ENCODE assay signal across 9 mouse cellular contexts in the genomic region with DNA sequence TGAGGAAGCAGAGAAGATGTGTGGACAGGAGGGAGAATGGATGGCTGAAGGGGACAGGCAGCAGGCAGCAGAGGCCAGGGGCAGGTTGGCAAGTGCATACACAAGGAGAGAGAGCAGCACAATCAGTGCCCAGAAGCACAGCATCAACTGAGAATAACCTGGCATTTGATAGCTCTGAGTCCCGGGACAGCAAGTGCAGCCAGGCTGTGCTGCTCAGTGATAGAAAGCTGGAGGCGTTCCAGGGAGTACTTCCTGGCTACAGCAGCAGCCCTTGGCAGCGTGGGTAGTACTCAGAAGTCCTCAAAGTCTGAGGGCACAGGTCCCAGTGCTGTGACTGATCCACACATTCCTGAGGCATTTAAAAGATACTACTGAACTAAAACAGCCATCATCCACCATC.
A peak's percentile ranks its signal among the peaks of the same experiment; 100 is the strongest.
DNase-seq lines count a peak whose midpoint lies in the region; ATAC-seq lines count a peak whose summit lies in the region.
"Had no signal": no experiment of that assay in that cellular context is flagged by ENCODE, and none has a peak within 500 bp of the region (broad histone marks: within the 10 kb centered on the region; RNA-seq: fewer than 3 reads in every experiment).

No protein-coding gene starts in this region.

- intact Hi-C loops in gastrocnemius, postnatal 14 days (cut with DNase I; ENCODE audit: low total_unique reads), result no loop called here

- no peaks in the 10 kb centered on the region for H3K27me3 ChIP-seq in midbrain, embryonic 10.5 days (ENCODE audit: low read depth, poor library complexity, severe bottlenecking)
- no peaks in the 10 kb centered on the region for H3K27me3 ChIP-seq in midbrain, embryonic 15.5 days (replicated peaks)
- H3K27me3 ChIP-seq: limb, embryonic 12.5 days had no signal

- 0 out of 2 replicates have a peak, but pooled peaks cover 3% of the 10 kb centered on the region for H3K4me1 ChIP-seq in midbrain, embryonic 10.5 days
- H3K4me1 ChIP-seq in midbrain, embryonic 15.5 days, result peaks cover 8% of the 10 kb centered on the region; the same call in 1 of the 2 replicates

- no peak overlapping the region for H3K4me3 ChIP-seq in midbrain, embryonic 10.5 days
- H3K4me3 ChIP-seq in midbrain, embryonic 15.5 days, result no peak overlapping the region
- H3K4me3 ChIP-seq: limb, embryonic 12.5 days had no signal

- no peaks in the 10 kb centered on the region for H3K9me3 ChIP-seq in midbrain, embryonic 10.5 days (replicated peaks)
- no peaks in the 10 kb centered on the region for H3K9me3 ChIP-seq in midbrain, embryonic 15.5 days
- H3K9me3 ChIP-seq: limb, embryonic 12.5 days had no signal

- no peak overlapping the region for H3K4me2 ChIP-seq in midbrain, embryonic 15.5 days
- H3K4me2 ChIP-seq: limb, embryonic 12.5 days had no signal

- 0 out of 2 replicates have a peak, but pooled peaks cover 6% of the 10 kb centered on the region for H3K36me3 ChIP-seq in midbrain, embryonic 10.5 days
- 0 out of 2 replicates have a peak, but pooled peaks cover 2% of the 10 kb centered on the region for H3K36me3 ChIP-seq in midbrain, embryonic 15.5 days (replicated peaks)
- H3K36me3 ChIP-seq: limb, embryonic 12.5 days had no signal

- 0 out of 2 replicates have a peak overlapping the region, but pooled peaks have one; percentile 6 for H3K27ac ChIP-seq in midbrain, embryonic 10.5 days (replicated peaks)
- H3K27ac ChIP-seq in midbrain, embryonic 15.5 days, result no peak overlapping the region
- H3K27ac ChIP-seq: limb, embryonic 12.5 days had no signal

- no peak for DNase-seq in midbrain, embryonic 10.5 days (ENCODE audit: low spot score)
- peak; percentile 91 for DNase-seq in cerebellum, adult 11-12 months
- peak; percentile 81 for DNase-seq in gastrocnemius, postnatal 14 days
- peak; percentile 44 to 58 for DNase-seq in layer of hippocampus, adult 8-10 months (ENCODE audit: low spot score in 2 of 2)
- no peak for DNase-seq in retina, postnatal 1 day
- DNase-seq in embryo, embryonic 10.5 days (ENCODE audit: low spot score), result no peak

- WGBS in midbrain, embryonic 10.5 days, result 83% methylated on average over 3 of the region's 3 CpGs
- WGBS in midbrain, embryonic 15.5 days, result 59% methylated on average over 3 of the region's 3 CpGs

- ATAC-seq in midbrain, embryonic 15.5 days (replicated peaks), result no peak
- ATAC-seq in megakaryocyte-erythroid progenitor cell, adult 5-6 weeks (replicated peaks; ENCODE audit: low FRiP score, low TSS enrichment, poor library complexity, severe bottlenecking), result peak; percentile 52; the same call in 1 of the 2 replicates

- H3K9ac ChIP-seq in midbrain, embryonic 15.5 days, result no peak overlapping the region
- H3K9ac ChIP-seq: limb, embryonic 12.5 days had no signal

Comparison
In these comparisons a context has a peak if more than half of its experiments do, and no peak if none do; other contexts are left out.
1. DNase-seq: peak in cerebellum, adult 11-12 months (single experiment), gastrocnemius, postnatal 14 days (single experiment) and layer of hippocampus, adult 8-10 months (2 of 2); none in midbrain, embryonic 10.5 days (single experiment), retina, postnatal 1 day (single experiment) and embryo, embryonic 10.5 days (single experiment).